Mouse (Mus musculus) urinary bladder, postnatal 25 days (tissue): ENCODE data around the gene 1700030K09Rik.

ENCODE experiments used
- DNase-seq: peaks from one replicate; pipeline ENCODE4 v3.0.0; 2022; ENCODE audit warnings: low spot score

The 1700030K09Rik gene

GRCm38 (mm10) chr8:72443338-72443993 lies at the start of gene 1700030K09Rik, which contains the start of gene Calr3:
Gene 1700030K09Rik, plus strand, starts transcription at chr8:72443880.
Gene Calr3, minus strand, starts transcription at chr8:72443870.
- peak; percentile 94 for DNase-seq

- DNase-seq: no peak
Observed at GRCm38 (mm10) chr8:72401381-72401780, 42.3 kb upstream of the 1700030K09Rik start.

- no peak for DNase-seq
Observed at GRCm38 (mm10) chr8:72402981-72403380, 40.7 kb upstream of the 1700030K09Rik start.

- DNase-seq: no peak
Observed at GRCm38 (mm10) chr8:72407878-72408277, 35.8 kb upstream of the 1700030K09Rik start.

GRCm38 (mm10) chr8:72409443-72409842 lies 34.2 kb upstream of the 1700030K09Rik start:
- no peak for DNase-seq

GRCm38 (mm10) chr8:72413839-72414238 lies 29.8 kb upstream of the 1700030K09Rik start:
- DNase-seq: no peak

- DNase-seq: no peak
Observed at GRCm38 (mm10) chr8:72415252-72415651, 28.4 kb upstream of the 1700030K09Rik start.

- no peak for DNase-seq
Observed at GRCm38 (mm10) chr8:72418073-72418472, 25.6 kb upstream of the 1700030K09Rik start.

GRCm38 (mm10) chr8:72420571-72421361 lies 22.9 kb upstream of the 1700030K09Rik start:
- peak; percentile 36 for DNase-seq

- DNase-seq: peak; percentile 98
Observed at GRCm38 (mm10) chr8:72421362-72422335, 22.0 kb upstream of the 1700030K09Rik start, which contains the start of gene Eps15l1. Gene Eps15l1, minus strand, starts transcription at chr8:72421460.

GRCm38 (mm10) chr8:72422926-72423325 lies 20.8 kb upstream of the 1700030K09Rik start:
- no peak for DNase-seq

- peak; percentile 28 for DNase-seq
Observed at GRCm38 (mm10) chr8:72429676-72430075, 14.0 kb upstream of the 1700030K09Rik start.

GRCm38 (mm10) chr8:72434952-72435351 lies 8.7 kb upstream of the 1700030K09Rik start:
- DNase-seq: peak; percentile 61

- no peak for DNase-seq
Observed at GRCm38 (mm10) chr8:72438248-72439015, 5.2 kb upstream of the 1700030K09Rik start.

GRCm38 (mm10) chr8:72443994-72444350 lies 292 bp downstream of the 1700030K09Rik start:
- DNase-seq: no peak

GRCm38 (mm10) chr8:72445071-72445470 lies 1.4 kb downstream of the 1700030K09Rik start:
- DNase-seq: no peak

- DNase-seq: no peak
Observed at GRCm38 (mm10) chr8:72451516-72451915, 7.8 kb downstream of the 1700030K09Rik start.

- no peak for DNase-seq
Observed at GRCm38 (mm10) chr8:72453904-72454303, 10.2 kb downstream of the 1700030K09Rik start.

GRCm38 (mm10) chr8:72455317-72455716 lies 11.6 kb downstream of the 1700030K09Rik start:
- DNase-seq: no peak

GRCm38 (mm10) chr8:72457806-72458205 lies 14.1 kb downstream of the 1700030K09Rik start:
- DNase-seq: no peak

GRCm38 (mm10) chr8:72458457-72458856 lies 14.8 kb downstream of the 1700030K09Rik start:
- DNase-seq: no peak
